27 mouse cellular contexts compared by ENCODE assay signal in the genomic region with DNA sequence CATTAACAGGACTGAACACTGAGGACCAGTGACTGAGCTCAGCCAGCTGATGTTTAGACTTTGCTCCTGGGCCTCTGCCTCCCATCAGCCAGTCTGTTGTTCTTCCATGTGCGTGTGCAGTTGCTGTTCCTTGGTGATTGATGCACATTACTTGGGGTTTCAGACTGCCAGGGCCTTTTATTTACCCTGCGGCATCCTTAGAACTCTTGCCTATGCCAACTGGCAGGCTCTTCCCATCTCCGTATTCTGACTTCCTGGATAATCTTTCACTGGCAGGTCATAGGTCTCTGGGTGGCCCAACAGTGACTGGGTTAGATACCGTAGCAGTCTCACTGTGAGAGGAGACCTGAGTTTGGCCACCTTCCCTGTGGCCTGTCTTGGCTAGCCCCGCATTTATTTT. TPM values are rescaled to one million over a fixed set of nuclear protein-coding genes. Genes with fewer than 3 reads are reported as not detected.
DNase-seq lines count a peak whose midpoint lies in the region; ATAC-seq lines count a peak whose summit lies in the region.
"Had no signal": no experiment of that assay in that cellular context is flagged by ENCODE, and none has a peak within 500 bp of the region (broad histone marks: within the 10 kb centered on the region; RNA-seq: fewer than 3 reads in every experiment).

No protein-coding gene starts in this region.

- ATAC-seq in kidney, embryonic 15.5 days (replicated peaks; ENCODE audit: low FRiP score): 0 out of 2 replicates have a peak, but pooled peaks have one; percentile 9
- ATAC-seq: forebrain, embryonic 15.5 days; intestine, embryonic 16.5 days; midbrain, embryonic 15.5 days had no signal

- no peak overlapping the region for H3K4me3 ChIP-seq in kidney, embryonic 15.5 days (replicated peaks)
- H3K4me3 ChIP-seq: embryonic facial prominence, embryonic 13.5 days; forebrain, embryonic 10.5 days; forebrain, embryonic 15.5 days; hindbrain, embryonic 13.5 days; midbrain, embryonic 15.5 days had no signal

- 0 out of 2 replicates have a peak, but pooled peaks cover 3% of the 10 kb centered on the region for H3K4me1 ChIP-seq in kidney, embryonic 15.5 days
- H3K4me1 ChIP-seq: embryonic facial prominence, embryonic 13.5 days; forebrain, embryonic 15.5 days; hindbrain, embryonic 13.5 days; midbrain, embryonic 15.5 days had no signal

- H3K36me3 ChIP-seq in kidney, embryonic 15.5 days: peaks cover 55% of the 10 kb centered on the region
- H3K36me3 ChIP-seq: forebrain, embryonic 15.5 days had no signal

- H3K27ac ChIP-seq in kidney, embryonic 15.5 days: peak overlapping the region; percentile 84
- H3K27ac ChIP-seq: embryonic facial prominence, embryonic 13.5 days; forebrain, embryonic 10.5 days; forebrain, embryonic 15.5 days; hindbrain, embryonic 13.5 days; liver, embryonic 14.5 days; midbrain, embryonic 15.5 days had no signal

- no peaks in the 10 kb centered on the region for H3K27me3 ChIP-seq in kidney, embryonic 15.5 days
- H3K27me3 ChIP-seq: embryonic facial prominence, embryonic 13.5 days; forebrain, embryonic 15.5 days; hindbrain, embryonic 13.5 days; midbrain, embryonic 15.5 days had no signal

- H3K9ac ChIP-seq in kidney, embryonic 15.5 days: no peak overlapping the region
- H3K9ac ChIP-seq: embryonic facial prominence, embryonic 13.5 days; forebrain, embryonic 15.5 days; hindbrain, embryonic 13.5 days; liver, embryonic 14.5 days; midbrain, embryonic 15.5 days had no signal

- no peaks in the 10 kb centered on the region for H3K9me3 ChIP-seq in kidney, embryonic 15.5 days (replicated peaks)
- H3K9me3 ChIP-seq: embryonic facial prominence, embryonic 13.5 days; forebrain, embryonic 10.5 days; forebrain, embryonic 15.5 days; hindbrain, embryonic 13.5 days; midbrain, embryonic 15.5 days had no signal

- peak; percentile 84 for DNase-seq in kidney, adult 11 months
- no peak for DNase-seq in kidney, postnatal 4 days
- peak; percentile 65 to 82 for DNase-seq in kidney, adult 8-10 months
- DNase-seq in kidney, postnatal 36 days: peak; percentile 67 to 77
- DNase-seq in thymus, postnatal 4 days: no peak
- DNase-seq in lung, postnatal 10 days: no peak
- DNase-seq: adrenal gland, postnatal 25 days; cerebellum, adult 18-20 months; cerebellum, postnatal 10 days; heart, adult 18-20 months; heart, postnatal 4 days; layer of hippocampus, postnatal 36 days; left cerebral cortex, postnatal 4 days; lung, adult 2 months; lung, postnatal 14 days; right cerebral cortex, postnatal 25 days; spleen, adult 18-20 months; thymus, postnatal 25 days had no signal

- peak overlapping the region; percentile 32 for H3K4me2 ChIP-seq in kidney, embryonic 15.5 days
- H3K4me2 ChIP-seq: embryonic facial prominence, embryonic 13.5 days; forebrain, embryonic 15.5 days; heart, embryonic 11.5 days; hindbrain, embryonic 13.5 days; midbrain, embryonic 15.5 days had no signal

- WGBS in kidney, embryonic 15.5 days: 66% methylated on average over 5 of the region's 5 CpGs

RNA-seq across cellular contexts. Expression of a gene that starts 21.9 kb away (rescaled TPM):
- 31.7 and 36.2 TPM in 2 replicates for polyA plus RNA-seq in kidney, embryonic 15.5 days (2015; fragmentation: Nextera tagmentation; extraction: Ambion mirVana)

RNA-seq across cellular contexts. Expression of a gene that starts 38.6 kb away (rescaled TPM):
- 6.3 and 7.0 TPM in 2 replicates for polyA plus RNA-seq in kidney, embryonic 15.5 days (2015; fragmentation: Nextera tagmentation; extraction: Ambion mirVana)

Comparison
In these comparisons a context has a peak if more than half of its experiments do, and no peak if none do; other contexts are left out.
1. DNase-seq: peak in kidney, adult 11 months (single experiment), kidney, adult 8-10 months (2 of 2) and kidney, postnatal 36 days (2 of 2); none in kidney, postnatal 4 days (0 of 2), thymus, postnatal 4 days (single experiment) and lung, postnatal 10 days (single experiment).